Mouse (Mus musculus): ENCODE data around the gene Zfp341.

Gene Zfp341

DNA sequence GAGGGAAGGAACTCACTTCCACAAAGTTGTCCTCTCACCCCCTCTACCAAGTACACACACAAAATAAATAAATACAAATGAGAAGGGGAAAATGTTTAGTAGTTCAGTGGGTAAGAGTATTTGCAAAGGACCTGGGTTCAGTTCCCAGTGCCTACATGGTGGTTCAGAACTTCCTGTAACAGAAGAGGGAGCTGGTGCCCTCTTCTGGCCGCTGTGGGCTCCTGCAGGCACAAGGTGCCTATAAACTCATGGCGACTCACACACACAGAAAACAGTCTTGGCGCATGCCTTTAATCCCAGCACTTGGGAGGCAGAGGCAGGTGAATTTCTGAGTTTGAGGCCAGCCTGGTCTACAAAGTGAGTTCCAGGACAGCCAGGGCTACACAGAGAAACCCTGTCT, 25.4 kb downstream of the Zfp341 start:
- DNase-seq, result no peak

GRCm38 (mm10) chr2:154639115-154639514, 26.0 kb downstream of the Zfp341 start:
- DNase-seq, result no peak

DNA sequence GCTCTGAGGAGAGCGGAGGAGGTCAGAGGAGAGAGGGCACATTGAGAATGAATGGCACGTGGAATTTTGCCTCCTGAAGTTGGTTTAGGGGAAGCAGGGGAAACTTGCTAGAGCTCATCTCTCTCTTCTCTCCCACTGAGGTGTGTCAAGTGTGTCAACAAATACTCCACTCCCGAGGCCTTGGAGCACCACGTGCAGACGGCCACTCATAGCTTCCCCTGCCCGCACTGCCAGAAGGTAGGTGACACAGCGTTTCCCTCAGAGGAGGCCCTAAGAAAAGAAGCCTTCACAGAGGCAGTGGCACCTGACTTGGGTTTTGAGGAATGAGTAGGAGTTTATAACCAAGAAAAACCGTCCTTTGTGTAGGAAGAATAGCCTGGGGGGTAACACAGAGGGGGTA, 28.1 kb downstream of the Zfp341 start:
- no peak for DNase-seq

DNA sequence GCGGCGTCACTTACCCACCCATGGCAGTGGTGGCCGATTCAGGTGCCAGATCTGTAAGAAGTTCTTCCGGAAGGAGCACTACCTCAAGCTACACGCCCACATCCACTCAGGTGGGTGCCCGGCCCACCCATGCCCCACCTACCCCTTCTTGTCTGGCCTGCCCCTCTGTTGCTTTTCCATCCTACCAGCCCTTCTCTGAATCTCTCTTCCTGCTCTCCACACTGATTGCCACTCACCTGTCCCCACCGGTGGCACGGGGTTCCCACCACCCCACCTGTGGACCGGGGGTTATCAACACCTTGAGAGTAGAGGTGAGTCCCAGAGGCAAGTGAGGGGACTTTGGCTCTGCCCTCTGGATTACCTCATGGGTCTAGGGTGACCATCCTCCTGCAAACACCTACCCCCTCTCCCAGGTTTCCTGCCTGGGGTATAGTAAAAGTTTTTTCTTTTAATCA, 28.9 kb downstream of the Zfp341 start:
- DNase-seq, result no peak

- DNase-seq, result no peak
These were observed 29.8 kb downstream of the Zfp341 start for GRCm38 (mm10) chr2:154642712-154643385.

- DNase-seq, result no peak
These were observed 33.5 kb downstream of the Zfp341 start for GRCm38 (mm10) chr2:154646634-154647033.

DNA sequence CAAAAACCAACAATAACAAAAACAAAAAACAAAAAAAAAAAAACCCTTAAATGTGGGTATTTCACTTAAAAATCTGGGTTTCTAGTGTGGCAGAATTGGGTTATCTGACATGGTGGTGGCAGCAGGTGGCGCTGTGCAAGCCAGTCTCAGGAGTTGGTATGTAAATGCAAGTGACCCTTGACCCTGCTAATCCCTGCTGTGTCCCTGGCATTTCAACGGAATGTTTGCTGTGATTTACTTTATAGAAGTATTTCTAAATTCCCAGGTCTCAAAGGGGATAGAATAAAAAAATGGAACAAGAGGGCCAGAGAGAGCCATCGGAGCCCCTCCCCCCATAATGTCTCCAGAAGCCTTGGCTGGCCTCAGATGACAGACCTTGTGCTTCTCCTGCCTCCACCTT, 35.0 kb downstream of the Zfp341 start:
- DNase-seq, result no peak

- DNase-seq, result no peak
These were observed 37.3 kb downstream of the Zfp341 start for GRCm38 (mm10) chr2:154650404-154650803.

DNA sequence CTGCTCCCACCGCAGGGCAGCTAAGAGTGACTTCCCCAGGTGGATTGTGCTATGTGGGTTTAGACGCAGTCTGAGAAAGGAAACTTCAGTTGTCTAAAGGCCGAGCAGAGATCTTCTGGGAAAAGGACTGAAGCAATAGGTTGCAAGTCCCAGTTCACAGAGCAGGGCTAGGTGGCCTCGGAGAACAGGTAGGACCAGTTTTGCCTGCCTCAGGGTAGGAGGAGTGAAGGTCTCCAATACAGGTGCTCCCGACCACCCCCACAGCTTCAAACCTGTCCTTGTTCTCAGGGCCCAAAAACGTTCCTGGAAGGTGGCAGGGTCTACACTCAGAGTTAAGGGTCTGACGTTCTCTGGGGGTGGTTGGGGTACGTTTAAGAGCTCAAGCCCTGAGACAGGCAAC, 38.3 kb downstream of the Zfp341 start, which contains the start of gene Chmp4b:
Gene Chmp4b, plus strand, starts transcription at position 343 of the 400 bp plus-strand sequence.
- DNase-seq, result no peak

- no peak for DNase-seq
These were observed 41.9 kb downstream of the Zfp341 start for GRCm38 (mm10) chr2:154654976-154655375.

DNA sequence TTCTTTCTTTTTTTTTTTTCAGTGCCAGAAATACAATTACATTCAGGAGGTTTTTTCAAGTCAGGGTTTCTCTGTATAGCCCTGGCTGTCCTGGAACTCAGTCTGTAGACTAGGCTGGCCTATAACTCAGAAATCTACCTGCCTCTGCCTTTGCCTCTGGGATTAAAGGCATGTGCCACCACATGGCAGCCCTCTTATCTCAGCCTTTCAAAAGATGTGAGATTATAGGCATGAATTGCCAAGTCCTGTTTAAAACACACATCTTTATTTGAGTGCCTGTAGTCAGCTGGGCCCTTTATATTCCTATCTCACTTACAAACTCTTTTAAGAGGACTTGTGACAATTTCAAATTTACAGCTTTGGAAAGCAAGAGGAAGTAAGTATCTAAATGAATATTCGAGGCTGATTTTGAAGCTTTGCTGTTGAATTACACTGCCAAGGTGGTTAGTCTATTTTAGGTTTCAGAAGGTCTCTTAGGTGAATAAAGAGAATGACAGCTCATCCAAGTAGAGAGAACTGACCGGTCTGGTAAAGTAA, 42.8 kb downstream of the Zfp341 start:
- DNase-seq, result no peak

DNA sequence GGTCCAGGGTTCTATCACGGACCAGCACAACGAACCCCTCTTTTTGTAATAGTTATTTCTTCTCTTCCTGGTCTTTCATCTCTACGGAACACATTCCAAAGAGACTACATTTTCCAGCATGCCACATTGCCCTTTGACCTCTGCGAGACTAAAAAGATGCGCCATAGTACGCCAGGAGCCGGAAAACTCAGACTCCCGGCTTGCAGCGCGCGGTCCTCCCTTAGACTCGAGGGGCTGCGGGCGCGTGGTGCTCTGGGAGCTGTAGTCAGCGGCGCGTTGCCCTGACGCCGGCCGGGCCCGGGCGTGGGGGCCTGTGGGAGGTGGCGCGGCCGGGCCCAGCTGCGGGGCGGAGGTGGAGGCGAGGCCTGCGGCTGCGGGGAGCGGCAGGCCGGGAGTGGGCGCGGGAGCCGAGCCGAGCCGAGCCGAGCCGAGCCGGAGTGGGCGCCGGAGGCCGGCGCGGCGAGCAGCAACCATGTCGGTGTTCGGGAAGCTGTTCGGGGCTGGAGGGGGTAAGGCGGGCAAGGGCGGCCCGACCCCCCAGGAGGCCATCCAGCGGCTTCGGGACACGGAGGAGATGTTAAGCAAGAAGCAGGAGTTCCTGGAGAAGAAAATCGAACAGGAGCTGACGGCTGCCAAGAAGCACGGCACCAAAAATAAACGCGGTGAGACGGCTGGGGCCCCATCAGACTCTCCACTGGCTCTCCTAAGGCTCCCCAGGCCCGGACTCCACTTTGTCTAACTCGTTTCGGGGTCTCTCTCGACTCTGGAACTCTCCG, 43.8 kb downstream of the Zfp341 start:
- DNase-seq, result peak; percentile 99

GRCm38 (mm10) chr2:154657486-154658237, 44.6 kb downstream of the Zfp341 start:
- DNase-seq, result no peak

GRCm38 (mm10) chr2:154659070-154659469, 46.0 kb downstream of the Zfp341 start:
- DNase-seq, result no peak

- no peak for DNase-seq
These were observed 46.5 kb downstream of the Zfp341 start for GRCm38 (mm10) chr2:154659531-154660074.

DNA sequence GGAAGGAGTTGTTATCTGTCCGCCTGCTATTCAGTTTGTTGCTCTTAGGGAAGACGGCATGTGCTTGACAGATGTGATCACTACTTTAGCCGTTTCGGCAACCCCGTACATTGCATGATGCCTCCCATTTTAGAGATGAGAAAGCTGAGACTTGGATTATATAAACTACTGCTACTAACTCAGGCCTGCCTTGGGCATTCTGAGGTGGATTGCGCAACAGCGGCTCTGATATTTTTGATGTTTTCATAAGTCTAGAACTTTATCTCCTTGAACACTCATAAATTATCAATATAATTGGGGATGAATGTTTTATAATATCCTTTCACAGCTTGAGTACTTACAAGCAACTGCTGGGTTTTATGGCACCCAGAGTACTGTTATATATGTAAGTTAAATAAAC, 55.6 kb downstream of the Zfp341 start:
- DNase-seq, result no peak

GRCm38 (mm10) chr2:154670106-154670505, 57.0 kb downstream of the Zfp341 start:
- DNase-seq, result peak; percentile 53

GRCm38 (mm10) chr2:154670741-154671140, 57.6 kb downstream of the Zfp341 start:
- DNase-seq, result no peak

- DNase-seq, result no peak
These were observed 60.9 kb downstream of the Zfp341 start for GRCm38 (mm10) chr2:154674008-154674407.

DNA sequence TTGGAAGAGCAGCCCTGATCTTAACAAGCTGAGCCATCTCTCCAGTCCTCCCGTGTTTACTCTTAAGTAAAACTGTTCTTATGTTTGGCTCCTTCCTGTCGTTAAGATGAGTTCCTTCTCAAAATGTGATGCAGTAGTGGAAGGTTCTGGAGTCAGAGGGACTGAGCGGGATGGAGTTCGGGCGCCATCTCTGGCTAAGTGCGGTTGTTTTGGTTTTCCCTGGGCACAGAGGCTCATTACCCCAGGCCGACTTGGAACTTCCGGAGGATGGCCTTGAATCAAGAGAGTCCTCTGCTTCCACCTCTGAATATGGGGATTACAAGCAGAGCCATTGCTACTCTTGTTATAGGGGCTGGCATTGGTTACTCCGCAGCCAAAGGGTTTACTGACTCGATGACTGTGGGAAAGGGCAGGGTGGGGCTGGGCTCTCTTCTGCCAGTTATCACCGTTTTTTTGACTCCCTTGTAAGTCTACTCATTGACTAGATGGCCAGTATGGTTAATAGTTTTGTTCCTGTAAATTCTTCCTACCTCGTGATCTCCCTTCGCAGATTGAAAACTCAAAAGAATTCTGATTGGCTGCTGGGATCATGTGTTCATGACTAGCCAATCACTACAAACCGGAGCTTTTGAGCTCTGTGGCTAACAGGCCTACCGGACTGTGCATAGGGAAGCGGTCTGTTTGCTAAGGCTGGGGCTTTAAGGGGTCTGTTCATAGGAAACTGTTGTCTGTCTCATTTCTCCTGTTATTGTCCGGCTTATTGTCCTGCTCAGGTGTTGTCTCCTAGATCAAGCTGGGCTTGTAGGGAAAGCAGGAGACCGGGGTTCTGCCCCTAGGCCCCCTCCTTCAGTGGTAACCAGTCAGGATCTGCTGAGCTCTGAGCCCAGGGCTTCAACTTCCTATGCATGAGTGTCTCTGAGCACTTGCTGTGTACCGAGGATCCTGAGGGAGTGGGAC, 63.8 kb downstream of the Zfp341 start:
- peak; percentile 46 for DNase-seq

GRCm38 (mm10) chr2:154677651-154678139, 64.6 kb downstream of the Zfp341 start:
- peak; percentile 44 for DNase-seq
